Mouse (Mus musculus): ENCODE measurements around the gene Palm3. TPM values are rescaled to one million over a fixed set of nuclear protein-coding genes. Genes with fewer than 3 reads are reported as not detected.

Palm3 gene
- total RNA-seq, 2 experiments from 2014 or later: not detected

- no peak for ATAC-seq (replicated peaks; ENCODE audit: poor library complexity, severe bottlenecking)
Observed at GRCm38 (mm10) chr8:84060245-84060644, 39.0 kb downstream of the Palm3 start.

- ATAC-seq (replicated peaks; ENCODE audit: poor library complexity, severe bottlenecking): peak; percentile 18
Observed at GRCm38 (mm10) chr8:84063861-84064610, 42.8 kb downstream of the Palm3 start.

- no peak for ATAC-seq (replicated peaks; ENCODE audit: poor library complexity, severe bottlenecking)
Observed at GRCm38 (mm10) chr8:84065037-84065436, 43.8 kb downstream of the Palm3 start, which contains the start of gene Gm10643. Gene Gm10643 (minus strand): TSS chr8:84065137.

GRCm38 (mm10) chr8:84065457-84066072, 44.3 kb downstream of the Palm3 start:
- ATAC-seq (replicated peaks; ENCODE audit: poor library complexity, severe bottlenecking): no peak

GRCm38 (mm10) chr8:84066291-84066930, 45.1 kb downstream of the Palm3 start, which contains the start of gene Rfx1:
Gene Rfx1 (plus strand): TSS chr8:84066834.
- peak; percentile 82 for ATAC-seq (replicated peaks; ENCODE audit: poor library complexity, severe bottlenecking)

GRCm38 (mm10) chr8:84067047-84067573, 45.8 kb downstream of the Palm3 start:
- ATAC-seq (replicated peaks; ENCODE audit: poor library complexity, severe bottlenecking): peak; percentile 49

- no peak for ATAC-seq (replicated peaks; ENCODE audit: poor library complexity, severe bottlenecking)
Observed at GRCm38 (mm10) chr8:84067911-84068310, 46.6 kb downstream of the Palm3 start.

- no peak for ATAC-seq (replicated peaks; ENCODE audit: poor library complexity, severe bottlenecking)
Observed at GRCm38 (mm10) chr8:84068316-84069035, 47.2 kb downstream of the Palm3 start.

- ATAC-seq (replicated peaks; ENCODE audit: poor library complexity, severe bottlenecking): no peak
Observed at GRCm38 (mm10) chr8:84069169-84069568, 47.9 kb downstream of the Palm3 start.

GRCm38 (mm10) chr8:84069750-84070149, 48.5 kb downstream of the Palm3 start:
- ATAC-seq (replicated peaks; ENCODE audit: poor library complexity, severe bottlenecking): no peak

GRCm38 (mm10) chr8:84070241-84070640, 49.0 kb downstream of the Palm3 start:
- no peak for ATAC-seq (replicated peaks; ENCODE audit: poor library complexity, severe bottlenecking)

GRCm38 (mm10) chr8:84070667-84071066, 49.4 kb downstream of the Palm3 start:
- no peak for ATAC-seq (replicated peaks; ENCODE audit: poor library complexity, severe bottlenecking)

GRCm38 (mm10) chr8:84071921-84072320, 50.6 kb downstream of the Palm3 start:
- no peak for ATAC-seq (replicated peaks; ENCODE audit: poor library complexity, severe bottlenecking)

GRCm38 (mm10) chr8:84072321-84072720, 51.0 kb downstream of the Palm3 start:
- ATAC-seq (replicated peaks; ENCODE audit: poor library complexity, severe bottlenecking): no peak

- no peak for ATAC-seq (replicated peaks; ENCODE audit: poor library complexity, severe bottlenecking)
Observed at GRCm38 (mm10) chr8:84073230-84073976, 52.1 kb downstream of the Palm3 start.

GRCm38 (mm10) chr8:84076412-84076811, 55.1 kb downstream of the Palm3 start:
- ATAC-seq (replicated peaks; ENCODE audit: poor library complexity, severe bottlenecking): no peak

GRCm38 (mm10) chr8:84076849-84077248, 55.6 kb downstream of the Palm3 start:
- ATAC-seq (replicated peaks; ENCODE audit: poor library complexity, severe bottlenecking): no peak

- ATAC-seq (replicated peaks; ENCODE audit: poor library complexity, severe bottlenecking): no peak
Observed at GRCm38 (mm10) chr8:84079206-84079605, 57.9 kb downstream of the Palm3 start.

Data from granulocyte monocyte progenitor cell, adult 5-6 weeks (primary cell).